Mouse (Mus musculus) erythroblast, embryonic 14.5 days (primary cell): Measurements from ENCODE around the gene Gsta3.

ENCODE experiments used
- GATA1 ChIP-seq: IDR thresholded peaks from 2 replicates; pipeline ENCODE4 v1.6.1; 2012; ENCODE audit warnings: low read length, inconsistent platforms, mixed read lengths
- TAL1 ChIP-seq: IDR thresholded peaks from 3 replicates; pipeline ENCODE4 v1.6.1; 2012; ENCODE audit warnings: low read length, inconsistent platforms, mixed read lengths

DNA sequence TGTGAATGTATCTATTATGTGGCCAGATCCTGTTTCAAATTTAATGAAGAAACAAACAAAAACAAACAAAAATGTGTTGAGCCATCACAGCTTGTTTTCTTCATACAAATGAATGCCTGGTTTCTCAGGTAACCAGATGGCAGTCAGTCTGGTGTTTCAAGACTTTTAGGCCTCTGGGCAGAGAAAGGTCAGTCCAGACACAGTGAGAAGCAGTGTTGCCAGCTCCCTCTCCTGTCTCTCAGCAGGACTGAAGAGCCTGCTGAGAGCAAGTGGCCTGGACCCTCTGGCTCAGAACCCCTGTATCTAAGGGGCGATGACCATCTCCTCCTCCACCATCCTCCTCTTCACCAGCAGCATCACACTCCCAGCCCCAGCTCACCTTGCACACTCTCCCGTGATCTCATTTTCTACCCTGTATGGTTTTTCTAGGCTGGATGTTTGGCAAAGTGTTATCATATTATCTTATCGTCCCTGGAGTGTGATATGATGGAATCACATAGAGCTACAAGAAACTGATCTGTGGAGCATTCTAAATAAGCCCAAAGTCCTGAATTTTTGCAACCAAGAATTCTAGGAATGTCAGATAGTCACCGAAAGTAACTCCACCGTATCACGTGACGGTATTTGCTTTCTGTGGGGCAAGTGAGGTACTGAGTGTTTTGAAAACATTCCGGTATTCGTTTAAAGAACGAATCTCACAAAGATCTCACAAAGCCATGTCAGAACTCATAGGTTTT, 12.3 kb downstream of the Gsta3 start:
- TF ChIP-seq TAL1, result no peak
- TF ChIP-seq GATA1, result no peak
